Mouse (Mus musculus): ENCODE results near the gene Cela3a. TPM values are rescaled to one million over a fixed set of nuclear protein-coding genes. Genes with fewer than 3 reads are reported as not detected.
A peak's percentile ranks its signal among the peaks of the same experiment; 100 is the strongest.

The Cela3a gene
- polyA plus RNA-seq, 1 experiment from 2014 or later, result not detected

GRCm38 (mm10) chr4:137391287-137391686 is 18.3 kb downstream of the Cela3a start:
- Histone ChIP-seq H3K9ac (ENCODE audit: low read depth, low read length) (no peak overlapping the region), H3K36me3 (ENCODE audit: control insufficient read depth, insufficient read depth, low read length) (no peaks in the 10 kb centered on the region), H3K4me2 (ENCODE audit: low read length) (no peak overlapping the region), H3K27ac (ENCODE audit: low read depth, low read length) (no peak overlapping the region), H3K4me3 (ENCODE audit: low read length) (no peak overlapping the region), H3K9me3 (ENCODE audit: control insufficient read depth, low read length) (0 out of 2 replicates have a peak, but pooled peaks cover 2% of the 10 kb centered on the region), H3K27me3 (replicated peaks; ENCODE audit: control insufficient read depth, insufficient read depth, low read length) (no peaks in the 10 kb centered on the region), H3K4me1 (ENCODE audit: control insufficient read depth, insufficient read depth, low read depth, low read length) (peaks cover 11% of the 10 kb centered on the region)
- no peak for ATAC-seq
- WGBS, result 92% methylated on average over 3 of the region's 3 CpGs

GRCm38 (mm10) chr4:137390196-137390595 is 19.4 kb downstream of the Cela3a start:
- ATAC-seq, result no peak
- Histone ChIP-seq H3K27me3 (replicated peaks; ENCODE audit: control insufficient read depth, insufficient read depth, low read length) (no peaks in the 10 kb centered on the region), H3K9me3 (ENCODE audit: control insufficient read depth, low read length) (no peaks in the 10 kb centered on the region), H3K36me3 (ENCODE audit: control insufficient read depth, insufficient read depth, low read length) (no peaks in the 10 kb centered on the region), H3K9ac (ENCODE audit: low read depth, low read length) (no peak overlapping the region), H3K4me3 (ENCODE audit: low read length) (no peak overlapping the region), H3K4me2 (ENCODE audit: low read length) (no peak overlapping the region), H3K27ac (ENCODE audit: low read depth, low read length) (no peak overlapping the region), H3K4me1 (ENCODE audit: control insufficient read depth, insufficient read depth, low read depth, low read length) (peaks cover 11% of the 10 kb centered on the region)
- WGBS, result 91% methylated on average over 4 of the region's 4 CpGs

GRCm38 (mm10) chr4:137388983-137389382 is 20.6 kb downstream of the Cela3a start:
- Histone ChIP-seq H3K4me2 (ENCODE audit: low read length) (peak overlapping the region; percentile 78), H3K4me3 (ENCODE audit: low read length) (peak overlapping the region; percentile 72), H3K9ac (ENCODE audit: low read depth, low read length) (peak overlapping the region; percentile 80), H3K27ac (ENCODE audit: low read depth, low read length) (peak overlapping the region; percentile 90), H3K9me3 (ENCODE audit: control insufficient read depth, low read length) (no peaks in the 10 kb centered on the region), H3K4me1 (ENCODE audit: control insufficient read depth, insufficient read depth, low read depth, low read length) (peaks cover 11% of the 10 kb centered on the region), H3K36me3 (ENCODE audit: control insufficient read depth, insufficient read depth, low read length) (no peaks in the 10 kb centered on the region), H3K27me3 (replicated peaks; ENCODE audit: control insufficient read depth, insufficient read depth, low read length) (no peaks in the 10 kb centered on the region)
- 41% methylated on average over 6 of the region's 6 CpGs for WGBS
- ATAC-seq, result no peak

- Histone ChIP-seq H3K27me3 (replicated peaks; ENCODE audit: control insufficient read depth, insufficient read depth, low read length) (no peaks in the 10 kb centered on the region), H3K9me3 (ENCODE audit: control insufficient read depth, low read length) (no peaks in the 10 kb centered on the region), H3K4me2 (ENCODE audit: low read length) (peak overlapping the region; percentile 92), H3K4me1 (ENCODE audit: control insufficient read depth, insufficient read depth, low read depth, low read length) (peaks cover 11% of the 10 kb centered on the region), H3K36me3 (ENCODE audit: control insufficient read depth, insufficient read depth, low read length) (no peaks in the 10 kb centered on the region), H3K27ac (ENCODE audit: low read depth, low read length) (peak overlapping the region; percentile 90), H3K9ac (ENCODE audit: low read depth, low read length) (peak overlapping the region; percentile 80), H3K4me3 (ENCODE audit: low read length) (peak overlapping the region; percentile 72)
- WGBS, result under 1% methylated on average over 46 of the region's 46 CpGs
- ATAC-seq, result peak; percentile 98
These were observed 21.4 kb downstream of the Cela3a start for GRCm38 (mm10) chr4:137388059-137388794.

GRCm38 (mm10) chr4:137387482-137388058 is 22.0 kb downstream of the Cela3a start:
- Histone ChIP-seq H3K4me1 (ENCODE audit: control insufficient read depth, insufficient read depth, low read depth, low read length) (peaks cover 11% of the 10 kb centered on the region), H3K9me3 (ENCODE audit: control insufficient read depth, low read length) (no peaks in the 10 kb centered on the region), H3K9ac (ENCODE audit: low read depth, low read length) (peak overlapping the region; percentile 80), H3K36me3 (ENCODE audit: control insufficient read depth, insufficient read depth, low read length) (no peaks in the 10 kb centered on the region), H3K27ac (ENCODE audit: low read depth, low read length) (peak overlapping the region; percentile 90), H3K27me3 (replicated peaks; ENCODE audit: control insufficient read depth, insufficient read depth, low read length) (no peaks in the 10 kb centered on the region), H3K4me3 (ENCODE audit: low read length) (peak overlapping the region; percentile 72), H3K4me2 (ENCODE audit: low read length) (peak overlapping the region; percentile 92)
- WGBS, result 0% methylated on average over 20 of the region's 20 CpGs
- ATAC-seq, result no peak

GRCm38 (mm10) chr4:137380702-137381605 is 28.6 kb downstream of the Cela3a start:
- no peak for ATAC-seq
- WGBS, result 33% methylated on average over 15 of the region's 16 CpGs
- no peak overlapping the region for H3K27ac ChIP-seq (ENCODE audit: low read depth, low read length)
- no peak overlapping the region for H3K9ac ChIP-seq (ENCODE audit: low read depth, low read length)
- no peaks in the 10 kb centered on the region for H3K27me3 ChIP-seq (replicated peaks; ENCODE audit: control insufficient read depth, insufficient read depth, low read length)
- peak overlapping the region; percentile 1; the same call in 1 of the 2 replicates for H3K4me2 ChIP-seq (ENCODE audit: low read length)
- no peaks in the 10 kb centered on the region for H3K36me3 ChIP-seq (ENCODE audit: control insufficient read depth, insufficient read depth, low read length)
- H3K4me3 ChIP-seq (ENCODE audit: low read length), result no peak overlapping the region
- peaks cover 4% of the 10 kb centered on the region; the same call in 1 of the 2 replicates for H3K4me1 ChIP-seq (ENCODE audit: control insufficient read depth, insufficient read depth, low read depth, low read length)
- H3K9me3 ChIP-seq (ENCODE audit: control insufficient read depth, low read length), result no peaks in the 10 kb centered on the region

- H3K9me3 ChIP-seq (ENCODE audit: control insufficient read depth, low read length), result no peaks in the 10 kb centered on the region
- no peak overlapping the region for H3K27ac ChIP-seq (ENCODE audit: low read depth, low read length)
- no peak for ATAC-seq
- H3K9ac ChIP-seq (ENCODE audit: low read depth, low read length), result no peak overlapping the region
- 93% methylated on average over 10 of the region's 10 CpGs for WGBS
- no peaks in the 10 kb centered on the region for H3K36me3 ChIP-seq (ENCODE audit: control insufficient read depth, insufficient read depth, low read length)
- no peaks in the 10 kb centered on the region for H3K27me3 ChIP-seq (replicated peaks; ENCODE audit: control insufficient read depth, insufficient read depth, low read length)
- H3K4me1 ChIP-seq (ENCODE audit: control insufficient read depth, insufficient read depth, low read depth, low read length), result peaks cover 4% of the 10 kb centered on the region; the same call in 1 of the 2 replicates
- no peak overlapping the region for H3K4me3 ChIP-seq (ENCODE audit: low read length)
- no peak overlapping the region for H3K4me2 ChIP-seq (ENCODE audit: low read length)
These were observed 29.8 kb downstream of the Cela3a start for GRCm38 (mm10) chr4:137379713-137380255.

- ATAC-seq, result no peak
- Histone ChIP-seq H3K4me2 (ENCODE audit: low read length) (no peak overlapping the region), H3K36me3 (ENCODE audit: control insufficient read depth, insufficient read depth, low read length) (no peaks in the 10 kb centered on the region), H3K9ac (ENCODE audit: low read depth, low read length) (no peak overlapping the region), H3K4me1 (ENCODE audit: control insufficient read depth, insufficient read depth, low read depth, low read length) (peaks cover 4% of the 10 kb centered on the region; the same call in 1 of the 2 replicates), H3K27ac (ENCODE audit: low read depth, low read length) (no peak overlapping the region), H3K9me3 (ENCODE audit: control insufficient read depth, low read length) (no peaks in the 10 kb centered on the region), H3K4me3 (ENCODE audit: low read length) (no peak overlapping the region), H3K27me3 (replicated peaks; ENCODE audit: control insufficient read depth, insufficient read depth, low read length) (no peaks in the 10 kb centered on the region)
- 89% methylated on average over 3 of the region's 3 CpGs for WGBS
These were observed 30.5 kb downstream of the Cela3a start for GRCm38 (mm10) chr4:137379085-137379484.

Data from hindbrain, embryonic 16.5 days (tissue).